ENCODE assay signal across 13 mouse cellular contexts in genomic region chr15:98696216-98696615, GRCm38 (mm10). TPM values are rescaled to one million over a fixed set of nuclear protein-coding genes. Genes with fewer than 3 reads are reported as not detected.
"Had no signal": no experiment of that assay in that cellular context is flagged by ENCODE, and none has a peak within 500 bp of the region (broad histone marks: within the 10 kb centered on the region; RNA-seq: fewer than 3 reads in every experiment).

No protein-coding gene starts in this region.

- H3K27ac ChIP-seq: liver, embryonic 13.5 days; lung, embryonic 15.5 days; midbrain, embryonic 10.5 days; neural tube, embryonic 13.5 days; stomach, embryonic 15.5 days had no signal

- ATAC-seq: intestine, postnatal 0 days had no signal

- H3K9me3 ChIP-seq: liver, embryonic 13.5 days; lung, embryonic 15.5 days; midbrain, embryonic 10.5 days; neural tube, embryonic 13.5 days; stomach, embryonic 15.5 days had no signal

- H3K4me3 ChIP-seq: liver, embryonic 13.5 days; lung, embryonic 15.5 days; midbrain, embryonic 10.5 days; myocyte; neural tube, embryonic 13.5 days; stomach, embryonic 15.5 days had no signal

- DNase-seq: liver, embryonic 13.5 days; liver, postnatal 0 days; midbrain, embryonic 14.5 days; right cerebral cortex, postnatal 14 days; thymus, postnatal 14 days had no signal

- H3K9ac ChIP-seq: liver, embryonic 13.5 days; liver, postnatal 0 days; lung, embryonic 15.5 days; neural tube, embryonic 13.5 days; stomach, embryonic 15.5 days had no signal

- H3K36me3 ChIP-seq: liver, embryonic 13.5 days; lung, embryonic 15.5 days; midbrain, embryonic 10.5 days; neural tube, embryonic 13.5 days; stomach, embryonic 15.5 days had no signal

- H3K4me2 ChIP-seq: liver, embryonic 13.5 days; lung, embryonic 15.5 days; neural tube, embryonic 13.5 days; stomach, embryonic 15.5 days had no signal

RNA-seq across cellular contexts. Expression of gene Ccdc65, which starts 11.8 kb away (rescaled TPM):
- total RNA-seq: megakaryocyte progenitor cell, adult 5-6 weeks had no signal
- polyA plus RNA-seq: liver, embryonic 13.5 days; liver, postnatal 0 days; spleen, adult 2 months had no signal
